Mouse (Mus musculus) adrenal gland, postnatal 0 days (tissue): ENCODE data around the gene Cntd1. TPM values are rescaled to one million over a fixed set of nuclear protein-coding genes. Genes with fewer than 3 reads are reported as not detected.

Experiments used
- polyA plus RNA-seq: library from polyadenylated mRNA; unstranded; fragments of >200 nt; fragmentation: Nextera tagmentation; extraction: Ambion mirVana; gene quantifications from 2 replicates; pipeline ENCODE4 v1.2.1, GENCODE M21; 2015

Gene Cntd1
- 0.70 and 0.72 TPM in 2 replicates for polyA plus RNA-seq

DNA sequence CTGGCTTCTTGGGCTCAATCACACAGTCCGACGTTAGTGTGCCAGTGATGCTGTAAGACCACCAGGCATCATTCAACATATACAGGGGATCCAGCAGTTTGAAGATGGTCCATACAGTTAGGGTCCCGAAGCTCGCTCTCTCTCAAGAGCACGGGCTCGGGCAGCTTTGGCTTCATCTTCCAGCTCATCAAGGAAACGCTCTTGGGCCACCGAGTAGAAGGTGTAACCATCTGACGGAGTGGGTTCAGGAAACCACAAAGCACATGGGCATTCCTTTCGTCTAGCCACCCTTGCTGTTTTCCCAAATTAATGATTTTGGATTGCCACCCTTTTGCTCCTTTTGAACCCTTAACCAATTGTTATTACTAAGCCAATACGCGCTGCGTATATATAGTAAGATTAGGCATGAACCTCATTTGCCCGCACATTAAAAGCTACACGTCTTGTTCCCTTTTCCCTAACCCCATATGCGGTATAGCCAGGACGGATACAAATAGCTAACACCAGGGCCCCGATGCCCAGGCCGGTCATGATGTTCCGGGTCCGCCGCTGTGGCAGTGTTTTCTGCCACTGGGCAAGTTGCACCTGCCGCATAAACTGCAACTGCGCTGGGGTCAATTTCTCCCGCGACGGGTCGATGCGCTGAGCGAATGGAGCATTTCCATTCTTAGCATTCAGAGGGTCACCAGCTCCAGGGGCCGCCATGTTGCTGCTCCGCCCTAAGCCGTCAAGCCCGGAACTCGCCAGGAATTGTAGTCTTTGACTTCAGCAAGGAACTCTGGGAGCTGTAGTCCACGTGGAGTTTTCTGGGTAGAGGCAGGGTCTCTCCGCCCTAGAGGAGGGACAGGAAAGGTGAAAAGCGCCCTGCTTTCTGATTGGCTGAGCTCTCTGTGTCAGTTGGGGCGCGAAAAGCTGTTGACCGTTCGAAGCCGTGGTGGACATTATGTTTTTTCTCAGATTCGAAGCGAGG is at the start of gene Cntd1, which contains the start of gene Coa3:
Cntd1 (plus strand) TSS at position 790 of the 970 bp plus-strand sequence.
Coa3 (minus strand) TSS at position 892 of the 970 bp plus-strand sequence.

DNA sequence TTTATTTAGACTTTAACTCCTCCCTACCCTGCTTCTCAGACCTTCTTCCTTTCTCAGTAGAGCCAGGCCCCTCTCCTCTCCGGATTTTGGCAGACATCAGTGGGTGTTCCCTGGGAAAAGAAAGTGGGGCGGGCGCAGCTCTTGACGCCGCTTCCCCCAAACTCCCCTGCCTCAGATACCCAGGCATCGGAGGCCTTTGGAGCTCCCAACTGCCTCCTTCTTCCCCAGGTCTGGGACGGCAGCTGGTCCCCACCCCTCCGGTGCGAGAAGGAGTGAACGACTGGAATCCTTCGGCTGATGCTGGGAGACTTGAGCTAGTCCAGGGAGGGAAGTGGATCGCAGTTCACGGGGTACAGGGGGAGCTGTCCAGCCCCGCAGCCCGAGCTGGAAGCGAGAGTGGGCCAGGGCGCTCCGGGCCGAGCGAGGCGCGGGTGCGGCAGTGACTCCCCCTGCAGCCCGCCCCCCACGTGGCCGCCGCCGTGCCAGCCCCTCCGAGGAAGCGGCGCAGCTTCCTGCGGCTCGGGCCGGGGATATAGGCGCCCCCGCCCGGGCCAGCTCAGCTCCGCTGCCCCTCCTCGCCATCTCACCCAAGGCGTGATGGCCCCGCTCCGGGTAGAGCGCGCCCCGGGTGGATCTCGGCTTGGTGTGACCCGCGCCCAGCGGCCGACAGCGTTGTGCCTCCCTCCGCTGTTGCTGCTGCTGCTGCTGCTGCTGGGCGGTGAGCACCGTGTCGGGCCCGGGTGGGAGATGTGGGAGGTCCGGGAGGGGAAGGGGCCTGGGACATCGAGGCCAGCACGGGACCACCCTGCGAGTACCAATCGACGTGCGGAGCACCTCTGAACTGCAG is 32.7 kb upstream of the Cntd1 start, which contains the start of gene Ramp2:
Ramp2 (plus strand) TSS at position 174 of the 847 bp plus-strand sequence.

DNA sequence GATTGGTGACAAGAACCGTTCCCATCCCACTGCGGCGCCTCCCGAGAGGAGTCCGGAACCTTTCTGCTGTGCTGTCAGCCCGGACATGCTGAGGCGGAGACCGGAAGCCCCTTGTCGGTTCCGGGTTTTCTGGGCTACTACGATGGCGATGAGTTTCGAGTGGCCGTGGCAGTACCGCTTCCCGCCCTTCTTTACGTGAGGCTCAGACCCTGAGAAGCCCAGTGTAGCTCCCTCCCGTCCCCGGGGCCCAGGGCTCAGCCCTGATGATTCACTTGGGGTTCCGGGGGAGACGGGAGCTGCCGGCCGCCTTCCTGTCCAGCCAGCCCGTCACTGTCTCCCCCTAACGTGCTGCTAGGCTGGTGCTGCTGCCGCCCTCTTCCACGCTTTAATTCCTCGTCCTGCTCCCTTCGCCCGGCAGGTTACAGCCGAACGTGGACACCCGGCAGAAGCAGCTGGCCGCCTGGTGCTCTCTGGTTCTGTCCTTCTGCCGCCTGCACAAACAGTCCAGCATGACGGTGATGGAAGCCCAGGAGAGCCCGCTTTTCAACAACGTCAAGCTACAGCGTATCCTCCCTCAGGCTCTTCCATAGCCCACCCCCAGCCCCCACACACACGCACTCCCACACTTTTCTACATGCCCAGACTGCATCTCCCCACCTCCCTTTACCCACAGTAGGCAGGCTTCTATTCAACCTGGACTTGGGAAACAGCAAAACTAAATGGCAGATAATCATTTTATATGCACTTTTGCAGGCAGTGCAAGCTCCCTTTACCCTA is 25.0 kb upstream of the Cntd1 start, which contains the start of gene Vps25:
Vps25 (plus strand) TSS at position 95 of the 777 bp plus-strand sequence.

DNA sequence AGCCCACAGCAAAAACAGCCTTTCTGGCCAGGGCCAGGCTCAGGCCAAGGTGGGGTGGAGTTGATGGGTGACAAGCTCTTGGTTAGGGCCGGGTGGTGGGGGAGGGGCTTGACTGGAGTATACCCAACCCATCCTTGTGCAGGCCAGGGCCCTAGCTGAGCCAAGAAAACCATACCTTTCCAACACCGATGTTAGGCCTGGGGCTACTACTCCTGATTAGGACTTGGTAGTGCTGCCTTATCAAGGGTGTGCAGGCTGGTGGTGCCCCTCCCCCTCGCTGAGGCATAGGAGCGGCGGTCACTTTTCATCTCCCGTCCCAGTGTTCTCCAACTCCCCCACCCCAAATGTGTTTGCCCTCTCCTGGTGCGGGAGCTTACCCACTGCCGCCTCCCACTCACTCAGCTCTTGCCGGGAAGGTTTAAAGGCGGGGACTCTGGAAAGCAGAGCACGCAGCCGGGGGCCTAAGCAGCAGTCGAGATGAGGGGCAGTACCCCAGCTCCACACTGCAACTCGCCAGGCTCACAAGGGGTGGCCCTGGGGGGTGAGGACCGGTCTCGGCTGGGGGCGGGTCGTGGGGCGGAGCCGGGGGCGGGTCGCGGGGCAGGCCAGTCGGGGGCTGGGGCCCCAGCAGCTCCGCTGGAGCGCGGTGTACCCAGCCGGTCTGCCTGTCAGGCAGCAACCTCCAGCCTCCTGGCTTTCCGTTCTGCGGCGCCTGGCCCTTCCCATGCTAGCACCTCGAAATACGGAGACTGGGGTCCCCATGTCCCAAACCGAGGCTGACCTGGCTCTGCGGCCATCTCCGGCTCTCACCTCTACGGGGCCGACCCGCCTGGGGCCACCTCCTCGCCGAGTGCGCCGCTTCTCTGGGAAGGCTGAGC is 18.6 kb upstream of the Cntd1 start, which contains the start of gene Wnk4:
Wnk4 (plus strand) TSS at position 620 of the 878 bp plus-strand sequence.

DNA sequence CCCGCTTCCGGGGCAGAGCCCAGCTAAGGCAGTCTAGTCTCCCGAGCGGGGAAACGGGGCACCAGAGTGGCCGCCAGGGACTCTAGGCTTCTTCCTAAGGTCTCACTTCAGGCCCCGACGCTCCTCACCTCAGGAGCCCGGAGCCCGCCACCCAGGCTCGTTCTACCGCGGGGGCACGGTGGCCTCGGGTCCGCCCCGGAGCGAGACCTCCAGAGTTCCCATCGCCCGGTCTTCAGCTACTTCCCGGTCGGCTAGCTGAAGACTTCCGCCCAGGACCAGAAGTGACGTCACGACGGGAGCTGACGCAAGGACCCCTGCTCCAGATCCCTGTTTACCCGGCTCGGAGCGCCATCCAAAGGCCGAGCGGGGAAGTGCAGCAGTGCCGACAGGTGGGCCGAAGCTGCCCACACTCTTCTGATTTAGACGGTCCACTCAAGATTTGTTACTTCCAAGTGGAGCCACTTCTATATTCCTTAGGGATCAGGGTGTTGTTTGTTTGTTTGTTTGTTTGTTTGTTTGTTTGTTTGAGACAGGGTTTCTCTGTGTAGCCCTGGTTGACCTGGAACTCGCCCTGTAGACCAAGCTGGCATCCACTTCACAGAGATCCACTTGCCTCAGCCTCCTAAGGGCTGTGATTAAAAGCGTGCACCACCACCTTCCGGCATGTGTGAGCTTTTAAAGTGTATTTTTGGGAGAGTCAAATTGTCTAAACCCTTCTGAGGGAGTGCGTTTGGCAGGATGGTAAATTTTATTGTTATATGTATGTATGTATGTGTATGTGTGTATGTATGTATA is 23.4 kb downstream of the Cntd1 start, which contains the start of gene Becn1:
Becn1 (minus strand) TSS at position 283 of the 795 bp plus-strand sequence.

DNA sequence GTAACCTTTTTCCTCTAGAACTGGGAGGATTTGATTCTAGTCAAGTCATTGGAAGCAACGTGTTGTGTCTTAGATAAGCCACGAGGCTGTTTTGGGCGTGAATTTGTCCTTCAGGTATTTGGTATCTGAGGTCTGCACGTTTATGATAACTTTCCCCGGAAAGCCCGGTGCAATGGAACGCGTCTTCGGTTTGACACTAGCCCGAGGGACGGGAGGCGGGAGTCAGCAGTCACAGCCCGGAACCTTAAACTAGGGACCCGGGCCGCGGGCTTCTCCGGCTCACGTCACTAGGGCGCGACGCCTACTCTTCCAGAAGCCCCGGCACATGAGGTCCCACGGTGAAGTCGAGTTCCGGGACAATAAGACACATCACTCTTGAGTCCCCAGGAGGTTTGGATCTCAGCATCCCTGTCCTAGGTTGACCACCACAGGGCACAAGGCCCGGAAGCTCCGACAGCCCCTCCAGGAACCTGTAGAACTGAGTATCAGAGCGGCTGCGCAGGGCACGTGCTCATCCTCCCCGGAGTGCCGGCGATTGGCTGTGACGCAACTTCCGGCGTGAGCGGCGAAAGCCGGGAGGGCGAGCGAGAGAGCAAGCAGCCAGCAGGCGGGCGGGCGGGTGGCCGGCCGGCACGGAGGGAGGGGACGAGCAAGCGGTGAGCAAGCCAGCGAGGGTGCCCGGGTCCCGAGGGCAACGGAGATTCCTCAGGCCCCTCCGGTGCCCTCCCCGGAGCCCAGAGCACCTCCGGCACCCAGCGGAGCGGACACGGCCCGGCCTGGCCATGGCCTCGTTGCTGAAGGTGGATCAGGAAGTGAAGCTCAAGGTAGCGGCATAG is 37.1 kb downstream of the Cntd1 start, which contains the start of gene Psme3:
Psme3 (plus strand) TSS at position 549 of the 836 bp plus-strand sequence.

GRCm38 (mm10) chr11:101324763-101325162 is 46.0 kb downstream of the Cntd1 start, which contains the start of gene Aoc2:
TSS of gene Aoc2 (plus strand) at chr11:101325063.

GRCm38 (mm10) chr11:101330371-101330924 is 51.6 kb downstream of the Cntd1 start, which contains the start of gene Aoc3:
TSS of gene Aoc3 (plus strand) at chr11:101330605.

Other genes starting within 250 kb of the Cntd1 start
- 29.9 and 57.1 TPM in 2 replicates for gene Naglu, start 209.0 kb upstream of the Cntd1 start, polyA plus RNA-seq
- gene Hsd17b1, start 200.6 kb upstream of the Cntd1 start, polyA plus RNA-seq: 0.36 and 0.65 TPM in 2 replicates
- 40.7 and 70.1 TPM in 2 replicates for gene Coasy, start 196.4 kb upstream of the Cntd1 start, polyA plus RNA-seq
- gene Mlx, start 191.7 kb upstream of the Cntd1 start, polyA plus RNA-seq: 33.9 and 46.5 TPM in 2 replicates
- 13.6 and 15.3 TPM in 2 replicates for gene Psmc3ip, start 183.6 kb upstream of the Cntd1 start, polyA plus RNA-seq
- gene Retreg3, start 159.1 kb upstream of the Cntd1 start, polyA plus RNA-seq: 17.6 and 20.9 TPM in 2 replicates
- 34.1 and 45.0 TPM in 2 replicates for gene Tubg1, start 159.1 kb upstream of the Cntd1 start, polyA plus RNA-seq
- gene Tubg2, start 123.1 kb upstream of the Cntd1 start, polyA plus RNA-seq: 5.6 and 9.6 TPM in 2 replicates
- gene Cntnap1, start 108.5 kb upstream of the Cntd1 start, polyA plus RNA-seq: 0.88 and 1.1 TPM in 2 replicates
- gene Plekhh3, start 107.7 kb upstream of the Cntd1 start, polyA plus RNA-seq: 14.7 and 16.6 TPM in 2 replicates
- gene Ccr10, start 103.6 kb upstream of the Cntd1 start, polyA plus RNA-seq: 0.06 and 0.28 TPM in 2 replicates
- 8.6 and 14.0 TPM in 2 replicates for gene Ezh1, start 52.5 kb upstream of the Cntd1 start, polyA plus RNA-seq
- 60.0 and 102 TPM in 2 replicates for gene Ramp2, start 33.0 kb upstream of the Cntd1 start, polyA plus RNA-seq
- gene Vps25, start 25.3 kb upstream of the Cntd1 start, polyA plus RNA-seq: 97.9 and 113 TPM in 2 replicates
- 4.3 and 4.5 TPM in 2 replicates for gene Wnk4, start 18.4 kb upstream of the Cntd1 start, polyA plus RNA-seq
- 156 and 178 TPM in 2 replicates for gene Coa3, start 102 bp downstream of the Cntd1 start, polyA plus RNA-seq
- 99.1 and 118 TPM in 2 replicates for gene Becn1, start 23.3 kb downstream of the Cntd1 start, polyA plus RNA-seq
- gene Psme3, start 37.2 kb downstream of the Cntd1 start, polyA plus RNA-seq: 55.7 and 85.9 TPM in 2 replicates
- gene Aoc2, start 46.1 kb downstream of the Cntd1 start, polyA plus RNA-seq: 0.43 and 0.57 TPM in 2 replicates
- gene Aoc3, start 51.6 kb downstream of the Cntd1 start, polyA plus RNA-seq: 1.7 and 2.3 TPM in 2 replicates
- gene G6pc, start 88.5 kb downstream of the Cntd1 start, polyA plus RNA-seq: 4.1 and 7.5 TPM in 2 replicates
- 29.9 and 39.5 TPM in 2 replicates for gene Aarsd1, start 138.6 kb downstream of the Cntd1 start, polyA plus RNA-seq
- gene Gm27029, start 145.8 kb downstream of the Cntd1 start, polyA plus RNA-seq: 3.0 and 3.6 TPM in 2 replicates
- 13.2 and 19.8 TPM in 2 replicates for gene Rundc1, start 146.1 kb downstream of the Cntd1 start, polyA plus RNA-seq
- gene Ptges3l, start 146.3 kb downstream of the Cntd1 start, polyA plus RNA-seq: 5.9 and 11.6 TPM in 2 replicates
- 327 and 341 TPM in 2 replicates for gene Rpl27, start 163.3 kb downstream of the Cntd1 start, polyA plus RNA-seq
- gene Ifi35, start 169.4 kb downstream of the Cntd1 start, polyA plus RNA-seq: 57.4 and 61.2 TPM in 2 replicates
- gene Rnd2, start 186.0 kb downstream of the Cntd1 start, polyA plus RNA-seq: 10.7 and 14.9 TPM in 2 replicates
- gene Vat1, start 187.2 kb downstream of the Cntd1 start, polyA plus RNA-seq: 59.9 and 78.0 TPM in 2 replicates